Mouse (Mus musculus) layer of hippocampus, adult 18-20 months (tissue): ENCODE data around the gene D930048N14Rik. TPM values are rescaled to one million over a fixed set of nuclear protein-coding genes. Genes with fewer than 3 reads are reported as not detected.
A peak's percentile ranks its signal among the peaks of the same experiment; 100 is the strongest.
"Not testable (repeated sequence)": the region's sequence is repeated elsewhere in the genome, so short reads cannot be mapped to it uniquely, and the experiment has no call there.

Experiments used
- DNase-seq, 2 experiments: peaks; one replicate each; pipeline ENCODE4 v3.0.0; 2022; ENCODE audit warnings: low spot score in 2 of 2
- long read RNA-seq: library from polyadenylated mRNA; stranded (forward); transcript quantifications from one replicate; pipeline ENCODE4 v2.0.0, GENCODE M21; 2021
- total RNA-seq, 2 experiments: library from RNA; stranded (reverse); gene quantifications; 2 replicates each; pipeline ENCODE4 v1.2.3; 2021

Gene D930048N14Rik
- 1 to 10 TPM; 1.4 to 1.9 TPM for total RNA-seq
- long read RNA-seq, partial matches to known transcripts = 0 of 2 reads
- long read RNA-seq, other reads (novel, unspliced or antisense) = 0 of 2 reads

GRCm38 (mm10) chr11:51650691-51651515 is at the start of gene D930048N14Rik, which contains the start of gene N4bp3:
Gene D930048N14Rik (plus strand): TSS chr11:51650954.
Gene N4bp3 (minus strand): TSS chr11:51650842.
- DNase-seq = peak in 1 of 2 experiments; percentile 34

GRCm38 (mm10) chr11:51602253-51602652 is 48.5 kb upstream of the D930048N14Rik start:
- DNase-seq = no peak

- DNase-seq = peak; percentile 71 to 80
Observed at GRCm38 (mm10) chr11:51605602-51606446, 44.9 kb upstream of the D930048N14Rik start.

DNA sequence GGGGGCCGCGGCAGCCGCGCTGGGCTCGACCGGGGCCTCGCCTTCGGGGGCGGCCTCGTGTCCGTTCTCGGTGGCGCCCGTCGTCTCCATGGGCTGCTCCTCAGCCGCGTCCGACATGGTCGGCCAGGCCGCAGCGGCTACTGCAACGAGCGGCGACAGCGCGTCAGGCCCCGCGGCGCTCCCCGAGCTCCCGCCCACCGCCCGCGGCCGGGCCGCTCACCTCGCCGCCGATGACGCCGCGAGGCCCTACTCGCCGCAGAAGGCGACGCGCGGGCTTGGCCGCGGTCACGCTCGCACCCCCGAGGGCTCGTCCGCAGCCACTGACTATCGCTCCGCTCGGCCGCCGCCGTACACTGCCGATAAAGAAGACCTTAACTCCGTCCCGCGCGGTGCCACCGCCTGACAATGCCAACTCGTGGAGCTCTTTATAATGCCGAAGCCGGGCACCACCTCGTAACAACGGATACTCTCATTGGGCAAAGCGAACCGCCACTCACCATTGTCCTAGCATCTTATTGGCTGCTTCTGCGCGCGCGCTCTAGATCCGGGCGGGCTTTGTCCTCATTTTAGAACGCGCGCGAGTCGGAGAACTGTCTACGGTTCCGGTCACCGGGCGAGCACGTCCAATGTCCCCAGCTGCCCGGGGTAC is 44.2 kb upstream of the D930048N14Rik start, which contains the start of gene Hnrnpab:
Hnrnpab (minus strand) TSS at position 401 of the 649 bp plus-strand sequence.
- peak; percentile 96 to 99 for DNase-seq

DNA sequence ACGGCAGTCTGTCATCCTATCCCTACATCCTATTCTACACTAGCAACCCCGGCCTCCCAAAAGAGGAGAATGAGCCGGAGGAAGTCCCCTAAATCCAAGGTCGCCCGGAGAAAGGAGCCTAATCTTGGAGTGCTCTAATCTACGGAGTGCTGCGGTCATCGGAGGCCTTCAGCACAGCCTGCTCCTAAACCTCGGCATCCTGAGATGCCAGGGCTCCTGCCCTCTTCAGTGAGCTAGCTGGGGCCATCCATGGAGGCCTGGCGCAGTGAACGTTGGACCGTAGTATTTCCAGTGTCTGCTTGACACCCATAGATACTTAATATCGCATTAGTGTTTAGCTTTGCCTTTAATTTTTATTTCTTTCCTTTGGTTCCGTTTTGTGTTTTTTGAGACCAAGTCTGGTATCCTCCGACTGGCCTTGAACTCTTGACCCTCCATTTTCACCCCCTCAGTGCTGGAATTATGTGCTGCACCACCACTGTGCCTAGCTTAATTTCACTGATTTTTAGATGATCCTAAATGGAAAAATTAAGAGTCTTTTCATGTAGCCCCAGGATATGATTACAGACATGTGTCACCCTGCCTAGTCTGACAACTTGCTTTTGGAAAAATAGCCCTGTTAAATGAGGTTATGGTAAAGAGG is 43.5 kb upstream of the D930048N14Rik start:
- no peak for DNase-seq

GRCm38 (mm10) chr11:51609266-51609909 is 41.4 kb upstream of the D930048N14Rik start:
- no peak for DNase-seq

DNA sequence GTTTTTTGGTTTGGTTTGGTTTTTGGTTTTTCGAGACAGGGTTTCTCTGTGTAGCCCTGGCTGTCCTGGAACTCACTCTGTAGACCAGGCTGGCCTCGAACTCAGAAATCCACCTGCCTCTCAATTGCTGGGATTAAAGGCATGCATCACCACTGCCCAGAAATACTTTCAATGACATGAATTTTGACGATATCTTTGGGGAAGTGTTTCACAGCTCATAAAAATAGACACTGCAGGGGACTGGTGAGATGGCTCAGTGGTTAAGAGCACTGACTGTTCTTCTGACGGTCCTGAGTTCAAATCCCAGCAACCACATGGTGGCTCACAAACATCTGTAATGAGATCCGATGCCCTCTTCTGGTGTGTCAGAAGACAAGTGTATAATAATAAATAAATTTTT is 40.8 kb upstream of the D930048N14Rik start:
- DNase-seq = not testable (repeated sequence)

DNA sequence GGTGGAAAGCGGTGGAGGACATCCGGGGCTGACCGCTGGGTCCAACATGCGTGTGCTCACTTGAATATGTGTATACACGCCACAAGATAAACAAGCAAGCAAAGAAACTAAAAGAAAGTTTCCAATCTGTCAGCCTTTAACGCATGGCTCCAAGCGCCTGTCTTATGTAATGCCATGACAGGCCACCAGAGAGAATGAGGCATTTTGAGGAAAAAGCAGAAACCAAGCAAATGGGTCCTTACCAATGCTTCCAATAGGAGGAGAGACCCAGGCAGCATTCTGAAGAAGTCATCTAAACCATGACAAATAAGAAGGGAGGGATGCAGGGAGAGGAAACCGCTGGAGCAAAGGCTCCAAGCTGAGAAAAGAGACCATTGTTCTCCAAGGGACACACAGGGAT is 36.5 kb upstream of the D930048N14Rik start:
- DNase-seq = no peak

GRCm38 (mm10) chr11:51615129-51615528 is 35.6 kb upstream of the D930048N14Rik start:
- DNase-seq = no peak

GRCm38 (mm10) chr11:51615601-51616000 is 35.2 kb upstream of the D930048N14Rik start:
- no peak for DNase-seq

DNA sequence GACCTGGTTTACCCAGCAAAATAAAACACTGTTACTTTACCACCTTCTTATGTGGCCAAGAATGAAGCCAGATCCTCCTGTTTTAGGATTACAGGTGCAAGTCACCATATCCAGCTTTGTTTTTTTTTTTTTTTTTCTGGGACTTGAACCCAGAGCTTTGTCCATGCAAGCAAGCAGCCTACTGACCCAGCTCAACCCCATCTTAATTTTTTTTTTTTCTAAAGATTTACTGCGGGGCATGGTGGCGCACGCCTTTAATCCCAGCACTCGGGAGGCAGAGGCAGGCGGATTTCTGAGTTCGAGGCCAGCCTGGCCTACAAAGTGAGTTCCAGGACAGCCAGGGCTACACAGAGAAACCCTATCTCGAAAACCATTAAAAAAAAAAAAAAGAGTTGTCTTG is 34.6 kb upstream of the D930048N14Rik start:
- DNase-seq = not testable (repeated sequence)

DNA sequence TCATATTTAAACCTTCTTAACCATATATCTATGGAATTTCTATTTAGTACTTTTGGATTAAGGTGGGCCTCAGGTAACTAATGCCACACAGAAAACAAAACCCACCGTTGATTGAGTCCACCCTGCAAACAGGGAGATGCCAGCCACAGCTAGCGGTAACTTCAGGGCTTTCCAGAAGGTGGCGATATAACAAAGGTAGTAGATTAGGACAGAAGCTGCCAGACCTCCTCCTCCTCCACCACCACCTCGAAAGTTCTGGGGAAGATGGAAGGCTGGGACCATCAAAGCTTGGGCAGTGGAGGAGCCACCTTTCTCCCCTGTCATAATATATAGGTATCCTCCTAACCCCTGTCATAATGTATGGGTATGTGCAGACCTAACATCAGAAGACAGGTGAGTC is 33.1 kb upstream of the D930048N14Rik start:
- peak in 1 of 2 experiments; percentile 86 for DNase-seq

- DNase-seq = no peak
Observed at GRCm38 (mm10) chr11:51618894-51619408, 31.8 kb upstream of the D930048N14Rik start.

- DNase-seq = peak; percentile 84 to 95
Observed at GRCm38 (mm10) chr11:51619409-51620060, 31.2 kb upstream of the D930048N14Rik start, which contains the start of gene Nhp2. Gene Nhp2 (plus strand): TSS chr11:51619735.

- DNase-seq = no peak
Observed at GRCm38 (mm10) chr11:51620084-51620483, 30.7 kb upstream of the D930048N14Rik start.

GRCm38 (mm10) chr11:51621776-51622175 is 29.0 kb upstream of the D930048N14Rik start:
- DNase-seq = no peak

- DNase-seq = peak; percentile 61 to 68
Observed at GRCm38 (mm10) chr11:51622971-51623491, 27.7 kb upstream of the D930048N14Rik start.

DNA sequence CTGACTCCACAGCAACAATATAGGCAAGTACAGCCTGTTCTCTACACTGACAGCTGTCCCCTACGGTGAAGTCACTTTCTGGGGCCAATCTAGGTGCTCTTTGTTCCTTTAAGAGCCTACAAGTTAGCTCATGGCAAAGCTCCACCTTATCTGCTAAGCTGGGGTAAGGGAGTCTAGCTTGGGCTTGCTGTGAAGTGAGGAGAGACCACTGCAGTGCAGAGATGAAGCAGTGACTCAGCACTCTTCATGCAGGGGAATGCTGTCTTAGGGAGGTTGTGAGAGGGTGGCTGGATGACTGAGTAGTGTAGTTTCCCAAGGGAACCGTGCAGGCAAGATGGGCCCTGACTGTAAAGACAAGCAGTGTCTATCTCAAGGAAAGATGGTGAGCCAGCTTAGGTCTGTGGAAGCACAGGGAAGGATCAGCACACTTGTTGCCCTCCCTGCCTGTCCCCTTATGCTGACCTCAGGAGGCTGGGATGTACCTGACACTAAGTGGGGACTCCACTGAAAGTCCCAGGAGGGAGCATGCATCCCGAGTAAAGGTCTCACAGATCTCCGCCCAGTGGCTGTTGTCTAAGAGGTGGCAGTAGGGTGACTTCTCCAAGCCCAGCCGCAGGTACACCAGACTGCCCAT is 25.4 kb upstream of the D930048N14Rik start:
- DNase-seq = no peak
